Mouse (Mus musculus) embryonic fibroblast, embryonic 13.5 days (primary cell): ENCODE measurements at regions not wholly inside any gene's neighbourhood (a gene's known extent, or its start where the extent isn't known, plus 50 kb on each side); places are given as distances from the start of the nearest gene placed in this dataset.

Experiments used
- CTCF ChIP-seq: IDR thresholded peaks from 2 replicates; pipeline ENCODE4 v1.5.1; 2011; ENCODE audit warnings: mild to moderate bottlenecking, control low read depth, low read length, moderate library complexity, borderline replicate concordance; ENCODE audit not compliant: insufficient read depth
- POLR2A ChIP-seq: IDR thresholded peaks from 2 replicates; pipeline ENCODE4 v1.6.1; 2011; ENCODE audit warnings: low read depth, mild to moderate bottlenecking, control low read depth, low read length, moderate library complexity

DNA sequence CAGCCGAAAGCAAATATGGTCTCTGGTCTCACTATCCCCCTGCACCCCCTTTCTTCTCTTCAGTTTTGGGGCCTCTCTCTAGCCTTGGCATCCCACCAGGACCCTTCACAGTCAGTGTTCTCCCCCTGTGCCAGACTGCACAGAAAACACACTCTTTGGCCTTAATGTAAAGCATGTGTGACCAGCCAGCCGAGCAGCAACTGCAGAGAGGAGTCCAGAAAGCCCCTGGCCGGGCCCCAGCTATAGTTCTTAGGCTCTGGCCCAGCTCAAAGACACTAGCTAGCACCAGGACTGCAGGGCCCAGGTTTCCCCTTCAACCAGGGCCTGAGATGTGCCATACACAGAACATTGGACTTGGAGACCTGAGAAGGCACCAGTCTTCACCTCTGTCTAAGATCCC lies 299.3 kb upstream of the Rtl1 start:
- TF ChIP-seq POLR2A (no peak), CTCF (no peak)
